Mouse (Mus musculus): Measurements from ENCODE around the gene Plbd2. TPM values are rescaled to one million over a fixed set of nuclear protein-coding genes. Genes with fewer than 3 reads are reported as not detected.

Gene Plbd2
- total RNA-seq, 2 experiments from 2014 or later, result 46.9 to 52.2 TPM

DNA sequence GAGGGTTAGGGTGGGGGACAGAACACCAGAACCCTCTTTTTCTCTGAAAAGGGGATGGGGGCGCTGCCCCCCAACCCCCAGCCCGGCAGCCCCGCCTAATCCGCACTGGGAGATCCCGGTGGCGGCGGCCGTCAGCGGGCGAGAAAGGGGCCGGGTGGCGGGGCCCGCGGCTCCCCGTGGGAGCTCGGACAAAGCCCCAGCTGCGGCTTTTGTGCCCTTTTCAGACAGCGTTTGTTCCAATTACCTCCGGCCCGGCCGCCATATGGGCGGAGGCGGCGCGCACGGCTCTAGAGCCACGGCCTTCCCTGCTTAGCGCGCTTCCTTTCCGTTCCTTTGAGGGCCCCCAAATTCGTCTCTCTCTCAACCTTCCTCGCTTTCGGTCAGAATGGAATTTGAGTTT is 65.4 kb downstream of the Plbd2 start:
- no peak for DNase-seq (ENCODE audit: low spot score)

DNA sequence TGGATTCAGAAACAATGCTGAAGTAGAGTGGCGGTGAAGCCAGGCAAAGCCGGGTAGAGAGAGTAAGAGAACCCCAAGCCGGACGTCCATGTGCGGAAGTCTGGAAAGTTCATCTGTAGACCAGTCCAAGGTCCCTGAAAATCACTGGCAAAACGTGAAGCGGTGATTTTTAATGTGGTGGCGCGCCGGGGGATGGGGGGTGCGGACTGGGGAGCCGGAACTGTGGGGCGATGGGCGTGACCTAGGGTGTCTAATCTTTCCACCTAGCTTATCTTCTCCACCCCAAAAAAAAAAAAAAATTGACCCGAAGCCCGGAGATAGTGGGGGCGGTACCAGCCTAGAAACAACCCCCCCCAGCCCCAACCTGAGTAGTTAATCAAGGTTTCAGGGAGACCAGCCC is 65.9 kb downstream of the Plbd2 start:
- no peak for DNase-seq (ENCODE audit: low spot score)

DNA sequence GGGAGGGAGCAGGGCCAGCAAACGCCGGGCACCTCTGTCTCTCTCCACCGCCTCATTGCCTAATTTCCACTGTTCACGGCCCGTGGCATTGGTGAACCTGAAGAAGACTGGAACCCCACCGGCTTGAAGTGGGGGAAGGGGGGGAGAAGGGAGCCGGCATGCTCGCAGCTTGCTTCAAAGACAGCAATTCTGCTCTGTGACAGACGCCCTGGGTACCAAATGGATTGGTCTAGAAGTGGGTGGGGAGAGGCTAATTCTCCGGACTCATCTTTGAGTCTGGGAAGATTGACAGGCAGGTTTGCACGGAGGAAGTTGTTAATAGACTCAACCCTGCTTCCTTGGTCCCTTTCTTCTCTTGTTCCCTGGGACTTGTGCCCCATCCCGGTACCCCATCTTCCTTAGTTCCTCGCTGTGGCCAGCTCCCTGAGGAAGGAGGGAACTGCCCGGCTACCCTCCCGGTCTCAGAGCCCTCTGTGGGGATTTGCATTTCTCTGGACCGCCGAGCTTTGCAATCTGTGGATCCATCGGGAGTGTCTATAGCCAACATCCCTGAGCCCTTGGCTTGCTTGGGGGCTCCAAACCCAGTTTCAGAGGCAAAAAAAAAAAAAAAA is 66.4 kb downstream of the Plbd2 start:
- no peak for DNase-seq (ENCODE audit: low spot score)

DNA sequence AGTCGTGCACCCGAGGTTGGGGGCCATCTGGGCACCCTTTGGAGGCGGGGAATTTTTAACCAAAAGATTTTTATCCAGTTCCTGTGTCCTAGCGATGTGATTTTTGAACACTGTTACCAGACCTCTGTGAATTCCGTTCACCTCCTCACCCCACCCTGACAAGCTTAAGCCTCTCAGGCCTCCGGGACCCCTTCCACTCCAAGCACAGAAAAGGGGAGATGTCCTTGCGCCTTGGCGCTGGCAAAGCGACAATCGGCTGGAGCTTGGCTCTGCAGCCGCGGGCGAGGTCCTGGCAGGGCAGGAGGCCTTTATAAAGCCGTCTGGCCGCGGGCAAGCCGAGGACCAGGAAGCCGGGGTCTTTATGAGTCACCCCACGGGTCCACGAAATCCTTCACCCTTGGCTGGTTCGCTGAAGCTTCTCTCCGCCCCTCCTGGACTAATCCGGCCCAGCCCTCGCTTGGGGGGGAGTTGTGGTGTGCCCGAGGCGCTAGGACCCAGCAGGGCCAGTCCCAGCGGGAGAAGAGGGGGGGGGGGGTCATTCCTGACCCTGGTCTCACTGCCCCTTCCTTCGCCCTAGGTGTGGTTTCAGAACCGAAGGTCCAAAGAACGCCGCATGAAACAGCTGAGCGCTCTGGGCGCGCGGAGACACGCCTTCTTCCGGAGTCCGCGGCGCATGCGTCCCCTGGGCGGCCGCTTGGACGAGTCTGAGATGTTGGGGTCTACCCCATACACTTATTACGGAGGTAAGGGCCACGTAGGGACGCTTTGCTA is 67.5 kb downstream of the Plbd2 start:
- no peak for DNase-seq (ENCODE audit: low spot score)

DNA sequence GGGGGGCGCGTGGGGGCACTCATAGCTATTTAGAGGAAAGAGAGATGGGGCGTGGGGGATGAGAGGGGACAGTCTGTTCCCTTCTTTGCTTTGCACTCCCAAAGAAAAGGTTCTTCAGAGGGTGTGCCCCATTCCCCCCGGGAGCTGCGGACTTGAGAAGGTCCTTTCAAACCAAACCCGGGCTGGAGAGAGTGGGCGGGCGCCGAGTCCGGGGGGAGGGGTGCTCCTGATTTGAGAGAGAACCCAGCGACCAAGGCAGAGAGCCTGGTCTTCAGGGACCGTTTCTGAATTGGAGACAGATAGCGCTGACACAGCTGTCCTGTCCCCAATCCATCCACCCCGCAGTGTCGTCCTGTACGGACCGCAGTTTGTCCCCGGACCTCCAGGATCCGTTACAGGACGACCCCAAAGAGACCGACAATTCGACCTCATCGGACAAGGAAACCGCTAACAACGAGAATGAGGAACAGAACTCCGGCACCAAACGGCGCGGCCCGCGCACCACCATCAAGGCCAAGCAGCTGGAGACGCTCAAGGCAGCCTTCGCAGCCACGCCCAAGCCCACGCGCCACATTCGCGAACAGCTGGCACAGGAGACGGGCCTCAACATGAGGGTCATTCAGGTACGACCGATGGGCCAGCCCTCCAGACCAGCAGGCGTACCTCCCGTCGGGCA is 68.3 kb downstream of the Plbd2 start:
- no peak for DNase-seq (ENCODE audit: low spot score)

DNA sequence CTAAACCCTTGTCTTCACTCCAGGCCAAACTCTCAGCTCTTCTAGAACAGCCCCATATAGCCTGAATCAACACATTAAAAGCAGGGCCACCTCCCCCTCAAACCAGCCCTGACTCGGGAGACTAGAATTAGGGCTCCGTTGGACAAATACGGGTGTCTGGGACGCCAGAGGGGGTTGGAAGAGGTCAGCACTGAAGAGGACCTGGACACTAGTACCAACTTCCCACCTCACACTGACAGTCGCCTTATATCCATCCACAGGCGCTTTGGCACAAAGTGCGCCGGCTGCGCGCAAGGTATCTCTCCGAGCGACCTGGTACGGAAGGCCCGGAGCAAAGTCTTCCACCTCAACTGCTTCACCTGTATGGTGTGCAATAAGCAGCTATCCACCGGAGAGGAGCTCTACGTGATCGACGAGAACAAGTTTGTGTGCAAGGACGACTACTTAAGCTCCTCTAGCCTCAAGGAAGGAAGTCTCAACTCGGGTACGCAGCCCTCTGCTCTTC is 69.1 kb downstream of the Plbd2 start:
- no peak for DNase-seq (ENCODE audit: low spot score)

Other genes starting within 250 kb of the Plbd2 start
- not detected for gene Lhx5, start 71.9 kb downstream of the Plbd2 start, total RNA-seq (2021)
- gene Sdsl, start 30.8 kb downstream of the Plbd2 start, total RNA-seq (2021), result under 1 TPM in 1 of 2 experiments, not detected in 1; 0.41 TPM
- under 1 TPM in 1 of 2 experiments, not detected in 1; 0.69 TPM for gene Sds, start 27.1 kb downstream of the Plbd2 start, total RNA-seq (2021)
- gene Slc8b1, start 7.5 kb upstream of the Plbd2 start, total RNA-seq (2021), result 1 to 10 TPM; 8.5 to 8.6 TPM
- gene Tpcn1, start 85.0 kb upstream of the Plbd2 start, total RNA-seq (2021), result 10 to 100 TPM; 38.9 to 42.9 TPM
- not detected for gene Iqcd, start 85.4 kb upstream of the Plbd2 start, total RNA-seq (2021)
- gene Rita1, start 109.0 kb upstream of the Plbd2 start, total RNA-seq (2021), result 1 to 10 TPM; 7.0 to 7.5 TPM
- 10 to 100 TPM; 15.8 to 15.9 TPM for gene Ddx54, start 109.1 kb upstream of the Plbd2 start, total RNA-seq (2021)
- not detected for gene Cfap73, start 130.6 kb upstream of the Plbd2 start, total RNA-seq (2021)
- gene Rasal1, start 145.2 kb upstream of the Plbd2 start, total RNA-seq (2021), result not detected
- under 1 TPM; 0.41 to 0.74 TPM for gene Dtx1, start 208.3 kb upstream of the Plbd2 start, total RNA-seq (2021)
- gene Oas2, start 246.2 kb upstream of the Plbd2 start, total RNA-seq (2021), result under 1 TPM; 0.19 to 0.25 TPM